Mouse (Mus musculus): Measurements from ENCODE around the gene Pex11b. TPM values are rescaled to one million over a fixed set of nuclear protein-coding genes. Genes with fewer than 3 reads are reported as not detected.

Pex11b gene
- polyA plus RNA-seq, 1 experiment from 2014 or later, result 38.2 TPM

- whole genome bisulfite sequencing, result 33% methylated on average over 8 of the region's 8 CpGs
- no peaks in the 10 kb centered on the region for H3K27me3 ChIP-seq (ENCODE audit: control insufficient read depth, insufficient read depth, low read length)
- H3K4me2 ChIP-seq (replicated peaks; ENCODE audit: low read depth), result no peak overlapping the region
- H3K9me3 ChIP-seq (ENCODE audit: control insufficient read depth, low read length), result no peaks in the 10 kb centered on the region
- ATAC-seq (ENCODE audit: low FRiP score, low TSS enrichment) (no peak), DNase-seq (ENCODE audit: low spot score) (no peak)
- no peak for TF ChIP-seq CTCF (IDR thresholded peaks at IDR 0.05; ENCODE audit: low read depth)
- TF ChIP-seq EP300 (optimal IDR thresholded peaks at IDR 0.05), result no peak
- no peaks in the 10 kb centered on the region for H3K36me3 ChIP-seq (ENCODE audit: control insufficient read depth, insufficient read depth, low read length)
- H3K4me1 ChIP-seq (replicated peaks; ENCODE audit: control insufficient read depth, insufficient read depth), result no peaks in the 10 kb centered on the region
- no peak overlapping the region for H3K9ac ChIP-seq (ENCODE audit: low read length)
- H3K4me3 ChIP-seq (ENCODE audit: low read depth, low read length), result no peak overlapping the region
- 0 out of 2 replicates have a peak overlapping the region, but pooled peaks have one; percentile 6 for H3K27ac ChIP-seq (replicated peaks)
These were observed 39.3 kb downstream of the Pex11b start for GRCm38 (mm10) chr3:96674442-96674841.

DNA sequence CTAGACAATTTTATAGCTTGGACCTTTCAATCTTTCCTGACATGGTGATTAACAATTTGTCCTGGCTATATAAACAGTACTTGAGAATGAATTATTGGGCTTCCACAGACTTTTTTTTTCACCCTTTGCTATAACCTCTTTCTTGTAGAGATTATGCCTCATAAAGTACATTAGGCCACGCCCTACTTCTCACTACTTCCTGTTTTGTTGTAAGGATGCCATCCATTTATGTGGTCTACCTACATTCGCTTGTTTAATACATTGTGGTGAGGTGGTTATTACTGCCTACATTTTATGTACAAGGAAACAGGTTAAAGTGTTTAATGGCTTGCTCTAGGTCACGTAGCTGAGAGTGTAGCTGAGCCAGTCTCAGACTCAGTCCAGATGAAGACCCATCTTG lies 40.0 kb downstream of the Pex11b start:
- Histone ChIP-seq H3K9me3 (ENCODE audit: control insufficient read depth, low read length) (no peaks in the 10 kb centered on the region), H3K9ac (ENCODE audit: low read length) (no peak overlapping the region), H3K4me2 (replicated peaks; ENCODE audit: low read depth) (no peak overlapping the region), H3K27ac (replicated peaks) (peak overlapping the region; percentile 77), H3K4me3 (ENCODE audit: low read depth, low read length) (no peak overlapping the region), H3K27me3 (ENCODE audit: control insufficient read depth, insufficient read depth, low read length) (no peaks in the 10 kb centered on the region), H3K4me1 (replicated peaks; ENCODE audit: control insufficient read depth, insufficient read depth) (no peaks in the 10 kb centered on the region), H3K36me3 (ENCODE audit: control insufficient read depth, insufficient read depth, low read length) (no peaks in the 10 kb centered on the region)
- DNase-seq (ENCODE audit: low spot score) (no peak), ATAC-seq (ENCODE audit: low FRiP score, low TSS enrichment) (no peak)
- 67% methylated on average over 3 of the region's 3 CpGs for WGBS
- no peak for TF ChIP-seq CTCF (IDR thresholded peaks at IDR 0.05; ENCODE audit: low read depth)
- no peak for TF ChIP-seq EP300 (optimal IDR thresholded peaks at IDR 0.05)

DNA sequence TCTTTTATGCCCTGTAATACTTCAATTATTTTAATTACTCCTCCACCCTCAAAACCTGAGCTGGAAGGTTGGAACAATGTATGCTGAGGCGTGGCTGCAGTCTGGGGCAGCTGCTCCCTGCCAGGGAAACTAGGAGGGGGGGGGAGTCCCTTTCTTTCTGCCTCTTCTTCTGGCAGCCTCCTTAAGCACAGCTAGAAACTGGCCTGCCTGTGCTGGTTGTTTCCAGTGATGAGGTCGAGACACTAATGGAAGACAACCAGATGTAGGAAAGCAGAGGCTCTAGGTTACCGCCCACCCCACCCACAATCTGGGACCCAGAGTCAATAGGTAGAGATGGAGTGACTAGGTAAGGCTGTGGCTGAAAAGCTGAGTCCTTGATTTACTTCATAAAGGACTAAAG lies 40.5 kb downstream of the Pex11b start:
- Histone ChIP-seq H3K4me3 (ENCODE audit: low read depth, low read length) (no peak overlapping the region), H3K36me3 (ENCODE audit: control insufficient read depth, insufficient read depth, low read length) (no peaks in the 10 kb centered on the region), H3K4me1 (replicated peaks; ENCODE audit: control insufficient read depth, insufficient read depth) (no peaks in the 10 kb centered on the region), H3K4me2 (replicated peaks; ENCODE audit: low read depth) (no peak overlapping the region), H3K27me3 (ENCODE audit: control insufficient read depth, insufficient read depth, low read length) (no peaks in the 10 kb centered on the region), H3K9ac (ENCODE audit: low read length) (no peak overlapping the region), H3K27ac (replicated peaks) (peak overlapping the region; percentile 77), H3K9me3 (ENCODE audit: control insufficient read depth, low read length) (no peaks in the 10 kb centered on the region)
- DNase-seq (ENCODE audit: low spot score), result no peak
- no peak for ATAC-seq (ENCODE audit: low FRiP score, low TSS enrichment)
- TF ChIP-seq EP300 (optimal IDR thresholded peaks at IDR 0.05), result no peak
- no peak for TF ChIP-seq CTCF (IDR thresholded peaks at IDR 0.05; ENCODE audit: low read depth)
- WGBS, result 41% methylated on average over 3 of the region's 3 CpGs

GRCm38 (mm10) chr3:96678456-96678855 lies 43.3 kb downstream of the Pex11b start:
- Histone ChIP-seq H3K4me3 (ENCODE audit: low read depth, low read length) (no peak overlapping the region), H3K27me3 (ENCODE audit: control insufficient read depth, insufficient read depth, low read length) (no peaks in the 10 kb centered on the region), H3K4me1 (replicated peaks; ENCODE audit: control insufficient read depth, insufficient read depth) (no peaks in the 10 kb centered on the region), H3K4me2 (replicated peaks; ENCODE audit: low read depth) (no peak overlapping the region), H3K36me3 (ENCODE audit: control insufficient read depth, insufficient read depth, low read length) (no peaks in the 10 kb centered on the region), H3K27ac (replicated peaks) (peak overlapping the region; percentile 59), H3K9me3 (ENCODE audit: control insufficient read depth, low read length) (no peaks in the 10 kb centered on the region), H3K9ac (ENCODE audit: low read length) (no peak overlapping the region)
- ATAC-seq (ENCODE audit: low FRiP score, low TSS enrichment) (no peak), DNase-seq (ENCODE audit: low spot score) (no peak)
- TF ChIP-seq CTCF (IDR thresholded peaks at IDR 0.05; ENCODE audit: low read depth) (no peak), EP300 (optimal IDR thresholded peaks at IDR 0.05) (no peak)
- WGBS, result 66% methylated on average over 7 of the region's 7 CpGs

DNA sequence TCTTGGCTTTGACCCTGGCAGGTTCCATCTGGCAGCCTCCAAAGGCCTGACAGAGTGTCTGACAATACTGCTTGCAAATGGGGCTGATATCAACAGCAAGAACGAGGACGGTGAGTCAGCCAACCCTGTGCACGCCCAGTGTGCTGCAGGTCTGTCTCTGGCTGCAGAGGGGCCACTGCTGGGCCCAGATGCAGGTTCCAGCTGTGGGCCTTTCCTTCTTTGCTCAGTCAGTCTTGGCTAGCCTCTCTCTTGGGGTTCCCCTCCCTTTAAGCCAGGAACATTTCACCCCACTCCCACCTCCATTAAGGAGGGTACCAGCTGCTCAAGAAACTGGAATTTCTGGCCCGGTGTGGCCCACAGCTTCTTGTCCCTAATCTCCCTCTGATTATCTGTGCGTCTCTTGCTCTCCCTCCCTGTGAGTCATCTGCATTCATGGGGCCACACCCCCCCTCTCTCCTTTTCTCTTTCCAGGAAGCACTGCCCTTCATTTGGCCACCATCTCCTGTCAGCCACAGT lies 44.0 kb downstream of the Pex11b start:
- Histone ChIP-seq H3K9me3 (ENCODE audit: control insufficient read depth, low read length) (no peaks in the 10 kb centered on the region), H3K27me3 (ENCODE audit: control insufficient read depth, insufficient read depth, low read length) (no peaks in the 10 kb centered on the region), H3K27ac (replicated peaks) (peak overlapping the region; percentile 59), H3K4me2 (replicated peaks; ENCODE audit: low read depth) (no peak overlapping the region), H3K9ac (ENCODE audit: low read length) (no peak overlapping the region), H3K4me3 (ENCODE audit: low read depth, low read length) (no peak overlapping the region), H3K4me1 (replicated peaks; ENCODE audit: control insufficient read depth, insufficient read depth) (no peaks in the 10 kb centered on the region), H3K36me3 (ENCODE audit: control insufficient read depth, insufficient read depth, low read length) (no peaks in the 10 kb centered on the region)
- DNase-seq (ENCODE audit: low spot score) (peak; percentile 63), ATAC-seq (ENCODE audit: low FRiP score, low TSS enrichment) (peak; percentile 88)
- WGBS, result 16% methylated on average over 5 of the region's 5 CpGs
- TF ChIP-seq EP300 (optimal IDR thresholded peaks at IDR 0.05), result peak; percentile 95
- TF ChIP-seq CTCF (IDR thresholded peaks at IDR 0.05; ENCODE audit: low read depth), result no peak

DNA sequence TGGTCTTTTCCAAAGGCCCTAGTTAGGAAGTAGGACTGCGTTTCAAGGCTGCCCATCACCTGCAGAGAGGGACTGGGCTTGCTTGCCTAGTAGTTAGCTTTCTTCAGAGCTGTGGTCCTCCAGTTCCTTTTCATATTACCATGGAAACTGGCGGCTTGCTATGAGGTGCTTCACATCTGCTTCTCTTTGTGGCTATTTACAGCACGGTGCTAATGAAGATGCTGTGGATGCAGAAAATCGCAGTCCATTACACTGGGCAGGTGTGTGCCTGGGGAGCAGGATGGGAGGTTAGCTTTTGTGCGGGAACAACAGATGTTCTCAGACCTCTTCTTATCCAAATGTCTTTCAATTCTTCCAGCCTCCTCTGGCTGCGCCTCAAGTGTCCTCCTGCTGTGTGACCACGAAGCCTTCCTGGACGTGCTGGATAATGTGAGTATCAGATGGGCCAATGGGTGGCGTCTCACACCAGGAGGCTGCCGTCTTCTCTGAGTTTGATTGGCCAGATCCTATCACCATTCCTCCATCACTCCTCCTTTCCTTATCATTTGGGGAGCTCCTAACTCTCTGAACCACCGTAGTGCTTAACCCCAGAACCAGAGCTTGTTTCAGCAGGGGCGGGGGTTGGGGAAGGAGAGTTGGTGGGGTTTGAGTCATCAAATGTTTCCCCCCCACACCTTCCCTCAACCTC lies 45.2 kb downstream of the Pex11b start:
- Histone ChIP-seq H3K27ac (replicated peaks) (peak overlapping the region; percentile 53; the same call in 1 of the 2 replicates), H3K9me3 (ENCODE audit: control insufficient read depth, low read length) (no peaks in the 10 kb centered on the region), H3K36me3 (ENCODE audit: control insufficient read depth, insufficient read depth, low read length) (no peaks in the 10 kb centered on the region), H3K4me1 (replicated peaks; ENCODE audit: control insufficient read depth, insufficient read depth) (0 out of 2 replicates have a peak, but pooled peaks cover 3% of the 10 kb centered on the region), H3K9ac (ENCODE audit: low read length) (no peak overlapping the region), H3K4me3 (ENCODE audit: low read depth, low read length) (no peak overlapping the region), H3K4me2 (replicated peaks; ENCODE audit: low read depth) (no peak overlapping the region), H3K27me3 (ENCODE audit: control insufficient read depth, insufficient read depth, low read length) (no peaks in the 10 kb centered on the region)
- ATAC-seq (ENCODE audit: low FRiP score, low TSS enrichment) (no peak), DNase-seq (ENCODE audit: low spot score) (no peak)
- TF ChIP-seq CTCF (IDR thresholded peaks at IDR 0.05; ENCODE audit: low read depth) (no peak), EP300 (optimal IDR thresholded peaks at IDR 0.05) (no peak)
- WGBS, result 40% methylated on average over 12 of the region's 12 CpGs

Data from stomach, postnatal 0 days (tissue).